Mouse (Mus musculus) kidney, postnatal 14 days (tissue): Measurements from ENCODE around the gene Tnk2.

Source experiments
- DNase-seq: peaks from one replicate; pipeline ENCODE4 v3.0.0; 2022; ENCODE audit warnings: mixed read lengths

Gene Tnk2

GRCm38 (mm10) chr16:32643661-32644061, at the start of gene Tnk2:
Gene Tnk2 (plus strand): TSS chr16:32643874.
- DNase-seq, result peak; percentile 94

GRCm38 (mm10) chr16:32593916-32594315, 49.8 kb upstream of the Tnk2 start:
- DNase-seq, result no peak

GRCm38 (mm10) chr16:32594701-32595100, 49.0 kb upstream of the Tnk2 start:
- DNase-seq, result no peak

GRCm38 (mm10) chr16:32595142-32595855, 48.4 kb upstream of the Tnk2 start:
- DNase-seq, result no peak

GRCm38 (mm10) chr16:32597909-32598381, 45.7 kb upstream of the Tnk2 start:
- DNase-seq, result no peak

GRCm38 (mm10) chr16:32599151-32599550, 44.5 kb upstream of the Tnk2 start:
- no peak for DNase-seq

GRCm38 (mm10) chr16:32602193-32602685, 41.4 kb upstream of the Tnk2 start:
- DNase-seq, result no peak

- DNase-seq, result no peak
Observed at GRCm38 (mm10) chr16:32607562-32608343, 35.9 kb upstream of the Tnk2 start.

- no peak for DNase-seq
Observed at GRCm38 (mm10) chr16:32608344-32608711, 35.3 kb upstream of the Tnk2 start.

GRCm38 (mm10) chr16:32608712-32609400, 34.8 kb upstream of the Tnk2 start, which contains the start of gene Tfrc:
Gene Tfrc (plus strand): TSS chr16:32608920.
- peak; percentile 98 for DNase-seq

GRCm38 (mm10) chr16:32609401-32609779, 34.3 kb upstream of the Tnk2 start:
- DNase-seq, result no peak

GRCm38 (mm10) chr16:32610460-32611255, 33.0 kb upstream of the Tnk2 start:
- DNase-seq, result peak; percentile 46

GRCm38 (mm10) chr16:32612052-32612451, 31.6 kb upstream of the Tnk2 start:
- DNase-seq, result no peak

- DNase-seq, result no peak
Observed at GRCm38 (mm10) chr16:32613269-32613834, 30.3 kb upstream of the Tnk2 start.

GRCm38 (mm10) chr16:32614047-32614446, 29.6 kb upstream of the Tnk2 start:
- no peak for DNase-seq

GRCm38 (mm10) chr16:32618946-32619345, 24.7 kb upstream of the Tnk2 start:
- DNase-seq, result no peak

GRCm38 (mm10) chr16:32628140-32628539, 15.5 kb upstream of the Tnk2 start:
- DNase-seq, result no peak

- no peak for DNase-seq
Observed at GRCm38 (mm10) chr16:32632328-32632824, 11.3 kb upstream of the Tnk2 start.

- DNase-seq, result no peak
Observed at GRCm38 (mm10) chr16:32633486-32634012, 10.1 kb upstream of the Tnk2 start.

GRCm38 (mm10) chr16:32634183-32634582, 9.5 kb upstream of the Tnk2 start:
- DNase-seq, result no peak

- peak; percentile 34 for DNase-seq
Observed at GRCm38 (mm10) chr16:32635314-32635713, 8.4 kb upstream of the Tnk2 start.

- no peak for DNase-seq
Observed at GRCm38 (mm10) chr16:32636331-32636730, 7.3 kb upstream of the Tnk2 start.
